Mouse (Mus musculus): Measurements from ENCODE around the gene 2810021J22Rik. TPM values are rescaled to one million over a fixed set of nuclear protein-coding genes. Genes with fewer than 3 reads are reported as not detected.
A peak's percentile ranks its signal among the peaks of the same experiment; 100 is the strongest.

Gene 2810021J22Rik
- polyA plus RNA-seq, 1 experiment, result 10.4 TPM

DNA sequence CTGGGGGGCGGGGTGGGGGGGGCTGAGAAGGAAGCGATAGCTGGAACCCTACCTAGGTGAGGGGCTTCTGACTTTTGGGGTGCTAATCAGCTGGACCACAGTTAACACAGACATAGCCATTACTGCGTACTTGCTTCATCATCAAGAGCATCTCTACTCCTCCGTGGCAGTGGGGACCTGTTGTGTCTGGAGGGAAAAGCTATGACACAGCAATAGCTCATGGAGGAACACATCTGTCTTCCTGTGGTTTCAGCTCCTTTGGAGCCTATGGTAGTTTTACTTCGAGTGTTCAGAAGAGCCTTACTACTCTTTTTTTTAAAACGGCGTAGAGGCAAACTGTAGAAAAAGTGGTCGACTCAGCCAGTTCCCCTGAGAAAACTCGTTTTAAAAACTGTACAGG, 19.4 kb upstream of the 2810021J22Rik start:
- DNase-seq, result peak; percentile 43
- Histone ChIP-seq H3K36me3 (ENCODE audit: control insufficient read depth, insufficient read depth, low read length) (peaks cover 20% of the 10 kb centered on the region), H3K27me3 (ENCODE audit: control insufficient read depth, insufficient read depth, low read length) (no peaks in the 10 kb centered on the region), H3K4me3 (ENCODE audit: control insufficient read depth, insufficient read depth, low read length) (peak overlapping the region; percentile 85), H3K27ac (ENCODE audit: control insufficient read depth, insufficient read depth, low read length) (peak overlapping the region; percentile 93), H3K4me1 (replicated peaks; ENCODE audit: control insufficient read depth, insufficient read depth, low read length) (peaks cover 11% of the 10 kb centered on the region)
- 3% methylated on average over 9 of the region's 9 CpGs for WGBS
- TF ChIP-seq POLR2A (IDR thresholded peaks at IDR 0.05; ENCODE audit: control insufficient read depth, extremely low read depth, insufficient read depth, low read length, poor library complexity), result no peak
- TF ChIP-seq CTCF (IDR thresholded peaks at IDR 0.05; ENCODE audit: borderline replicate concordance, control insufficient read depth, extremely low read depth, insufficient read depth, low read length, poor library complexity), result no peak

DNA sequence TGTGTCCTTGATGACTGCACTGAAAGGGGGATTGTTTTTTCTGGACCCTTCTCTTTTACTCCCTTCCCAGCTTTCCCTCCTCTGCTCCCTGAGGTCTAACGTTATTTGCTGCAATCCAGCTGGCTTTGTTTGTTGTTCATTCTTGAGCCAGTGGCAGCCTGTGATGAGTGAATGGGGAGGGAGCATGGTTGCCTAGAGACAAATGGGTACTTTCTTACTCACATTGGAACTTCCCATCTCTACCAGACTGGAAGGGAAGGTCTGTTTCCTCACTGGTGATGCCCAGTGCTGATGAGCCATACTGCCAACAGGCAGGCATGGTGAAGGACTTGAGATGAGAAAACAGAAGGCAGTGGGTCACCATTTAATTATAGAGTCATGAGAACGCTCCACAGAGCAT, 17.3 kb upstream of the 2810021J22Rik start:
- Histone ChIP-seq H3K36me3 (ENCODE audit: control insufficient read depth, insufficient read depth, low read length) (peaks cover 34% of the 10 kb centered on the region), H3K4me3 (ENCODE audit: control insufficient read depth, insufficient read depth, low read length) (no peak overlapping the region), H3K27ac (ENCODE audit: control insufficient read depth, insufficient read depth, low read length) (no peak overlapping the region), H3K4me1 (replicated peaks; ENCODE audit: control insufficient read depth, insufficient read depth, low read length) (peaks cover 8% of the 10 kb centered on the region), H3K27me3 (ENCODE audit: control insufficient read depth, insufficient read depth, low read length) (no peaks in the 10 kb centered on the region)
- DNase-seq, result no peak
- 96% methylated on average over 2 of the region's 2 CpGs for WGBS
- TF ChIP-seq POLR2A (IDR thresholded peaks at IDR 0.05; ENCODE audit: control insufficient read depth, extremely low read depth, insufficient read depth, low read length, poor library complexity), result no peak
- TF ChIP-seq CTCF (IDR thresholded peaks at IDR 0.05; ENCODE audit: borderline replicate concordance, control insufficient read depth, extremely low read depth, insufficient read depth, low read length, poor library complexity), result no peak

- DNase-seq, result no peak
- Histone ChIP-seq H3K27ac (ENCODE audit: control insufficient read depth, insufficient read depth, low read length) (no peak overlapping the region), H3K36me3 (ENCODE audit: control insufficient read depth, insufficient read depth, low read length) (peaks cover 47% of the 10 kb centered on the region), H3K27me3 (ENCODE audit: control insufficient read depth, insufficient read depth, low read length) (no peaks in the 10 kb centered on the region; the same call in 1 of the 2 replicates), H3K4me3 (ENCODE audit: control insufficient read depth, insufficient read depth, low read length) (no peak overlapping the region), H3K4me1 (replicated peaks; ENCODE audit: control insufficient read depth, insufficient read depth, low read length) (no peaks in the 10 kb centered on the region)
- WGBS, result 97% methylated on average over 8 of the region's 8 CpGs
- TF ChIP-seq CTCF (IDR thresholded peaks at IDR 0.05; ENCODE audit: borderline replicate concordance, control insufficient read depth, extremely low read depth, insufficient read depth, low read length, poor library complexity) (no peak), POLR2A (IDR thresholded peaks at IDR 0.05; ENCODE audit: control insufficient read depth, extremely low read depth, insufficient read depth, low read length, poor library complexity) (no peak)
These were observed 6.3 kb upstream of the 2810021J22Rik start for GRCm38 (mm10) chr11:58860744-58861143.

DNA sequence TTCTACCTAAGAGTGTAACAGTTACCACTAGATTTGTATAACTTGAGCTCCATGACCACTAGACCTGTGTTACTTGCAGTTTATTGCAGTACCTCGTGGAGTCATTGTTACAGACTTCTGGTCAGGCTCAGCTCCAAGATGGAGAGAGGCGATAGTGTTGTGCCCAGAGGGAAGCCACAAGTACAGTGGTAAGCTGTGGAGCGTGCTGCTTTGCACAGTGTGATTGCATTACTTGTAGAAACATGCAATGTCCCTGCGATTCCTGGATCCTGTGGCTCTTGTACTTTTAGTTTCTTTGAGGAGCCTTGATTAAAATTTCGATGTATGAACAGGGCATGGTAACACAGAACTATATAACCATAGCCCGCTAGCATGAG, 926 bp downstream of the 2810021J22Rik start:
- no peak overlapping the region for H3K4me3 ChIP-seq (ENCODE audit: control insufficient read depth, insufficient read depth, low read length)
- H3K27ac ChIP-seq (ENCODE audit: control insufficient read depth, insufficient read depth, low read length), result no peak overlapping the region
- no peaks in the 10 kb centered on the region for H3K36me3 ChIP-seq (ENCODE audit: control insufficient read depth, insufficient read depth, low read length)
- peaks cover 10% of the 10 kb centered on the region for H3K4me1 ChIP-seq (replicated peaks; ENCODE audit: control insufficient read depth, insufficient read depth, low read length)
- H3K27me3 ChIP-seq (ENCODE audit: control insufficient read depth, insufficient read depth, low read length), result no peaks in the 10 kb centered on the region
- WGBS, result 82% methylated on average over 6 of the region's 6 CpGs
- no peak for DNase-seq
- TF ChIP-seq CTCF (IDR thresholded peaks at IDR 0.05; ENCODE audit: borderline replicate concordance, control insufficient read depth, extremely low read depth, insufficient read depth, low read length, poor library complexity) (no peak), POLR2A (IDR thresholded peaks at IDR 0.05; ENCODE audit: control insufficient read depth, extremely low read depth, insufficient read depth, low read length, poor library complexity) (no peak)

DNA sequence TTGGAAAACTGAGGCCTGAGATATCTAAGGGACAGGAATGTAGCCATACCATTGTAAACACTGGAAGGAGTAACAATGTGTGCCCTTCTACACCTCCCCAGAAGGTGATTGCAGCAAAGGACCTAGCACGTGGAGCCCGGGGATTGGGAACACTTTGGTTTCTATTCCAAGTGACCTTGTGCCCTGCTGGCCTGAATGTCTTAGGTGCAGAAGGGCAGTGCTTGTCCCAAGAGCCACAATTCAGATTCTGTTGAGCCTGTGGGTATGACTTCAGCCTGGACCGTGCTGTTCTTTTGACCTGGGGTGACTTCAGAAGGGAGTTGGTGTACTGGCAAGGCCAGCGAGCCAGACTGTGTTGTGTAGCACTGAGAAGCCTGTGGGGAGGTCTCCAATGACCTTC, 3.9 kb downstream of the 2810021J22Rik start:
- Histone ChIP-seq H3K4me1 (replicated peaks; ENCODE audit: control insufficient read depth, insufficient read depth, low read length) (peaks cover 10% of the 10 kb centered on the region), H3K36me3 (ENCODE audit: control insufficient read depth, insufficient read depth, low read length) (no peaks in the 10 kb centered on the region), H3K4me3 (ENCODE audit: control insufficient read depth, insufficient read depth, low read length) (no peak overlapping the region), H3K27me3 (ENCODE audit: control insufficient read depth, insufficient read depth, low read length) (no peaks in the 10 kb centered on the region), H3K27ac (ENCODE audit: control insufficient read depth, insufficient read depth, low read length) (no peak overlapping the region)
- WGBS, result 95% methylated on average over 4 of the region's 4 CpGs
- TF ChIP-seq POLR2A (IDR thresholded peaks at IDR 0.05; ENCODE audit: control insufficient read depth, extremely low read depth, insufficient read depth, low read length, poor library complexity), result no peak
- no peak for TF ChIP-seq CTCF (IDR thresholded peaks at IDR 0.05; ENCODE audit: borderline replicate concordance, control insufficient read depth, extremely low read depth, insufficient read depth, low read length, poor library complexity)
- no peak for DNase-seq

- DNase-seq, result peak; percentile 87
- Histone ChIP-seq H3K27me3 (ENCODE audit: control insufficient read depth, insufficient read depth, low read length) (no peaks in the 10 kb centered on the region), H3K36me3 (ENCODE audit: control insufficient read depth, insufficient read depth, low read length) (peaks cover 25% of the 10 kb centered on the region), H3K4me3 (ENCODE audit: control insufficient read depth, insufficient read depth, low read length) (peak overlapping the region; percentile 23; the same call in 1 of the 2 replicates), H3K4me1 (replicated peaks; ENCODE audit: control insufficient read depth, insufficient read depth, low read length) (peaks cover 20% of the 10 kb centered on the region), H3K27ac (ENCODE audit: control insufficient read depth, insufficient read depth, low read length) (peak overlapping the region; percentile 87)
- no peak for TF ChIP-seq CTCF (IDR thresholded peaks at IDR 0.05; ENCODE audit: borderline replicate concordance, control insufficient read depth, extremely low read depth, insufficient read depth, low read length, poor library complexity)
- no peak; the same call in 1 of the 2 replicates for TF ChIP-seq POLR2A (IDR thresholded peaks at IDR 0.05; ENCODE audit: control insufficient read depth, extremely low read depth, insufficient read depth, low read length, poor library complexity)
- 12% methylated on average over 8 of the region's 8 CpGs for WGBS
These were observed 16.7 kb downstream of the 2810021J22Rik start for GRCm38 (mm10) chr11:58883756-58884155.

DNA sequence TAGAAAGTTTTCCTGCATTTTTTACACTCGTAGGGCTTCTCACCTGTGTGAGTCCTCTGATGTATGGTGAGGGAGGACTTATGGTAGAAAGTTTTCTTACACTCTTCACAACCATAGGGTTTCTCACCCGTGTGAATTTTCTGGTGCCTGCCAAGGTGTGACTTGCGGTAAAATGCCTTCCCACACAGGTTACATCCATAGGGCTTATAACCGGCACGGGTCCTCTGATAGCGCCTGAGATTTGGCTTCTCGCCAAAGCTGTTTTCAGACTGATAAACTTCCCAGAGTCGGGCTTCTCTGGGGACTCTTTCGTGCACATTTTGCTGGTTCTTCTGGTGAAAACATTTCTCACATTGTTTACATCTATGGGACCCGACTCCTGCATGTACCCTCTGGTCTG, 23.5 kb downstream of the 2810021J22Rik start:
- no peak overlapping the region for H3K4me3 ChIP-seq (ENCODE audit: control insufficient read depth, insufficient read depth, low read length)
- peaks cover 45% of the 10 kb centered on the region for H3K36me3 ChIP-seq (ENCODE audit: control insufficient read depth, insufficient read depth, low read length)
- TF ChIP-seq CTCF (IDR thresholded peaks at IDR 0.05; ENCODE audit: borderline replicate concordance, control insufficient read depth, extremely low read depth, insufficient read depth, low read length, poor library complexity) (no peak), POLR2A (IDR thresholded peaks at IDR 0.05; ENCODE audit: control insufficient read depth, extremely low read depth, insufficient read depth, low read length, poor library complexity) (no peak)
- 96% methylated on average over 10 of the region's 10 CpGs for WGBS
- H3K27me3 ChIP-seq (ENCODE audit: control insufficient read depth, insufficient read depth, low read length), result no peaks in the 10 kb centered on the region
- no peak overlapping the region for H3K27ac ChIP-seq (ENCODE audit: control insufficient read depth, insufficient read depth, low read length)
- no peak for DNase-seq
- peaks cover 4% of the 10 kb centered on the region for H3K4me1 ChIP-seq (replicated peaks; ENCODE audit: control insufficient read depth, insufficient read depth, low read length)

Measured in thymus, adult 2 months (tissue).